Mouse (Mus musculus): ENCODE data around the gene Olfml1. TPM values are rescaled to one million over a fixed set of nuclear protein-coding genes. Genes with fewer than 3 reads are reported as not detected.

Olfml1 gene
- total and polyA plus RNA-seq, 2 experiments from 2014 or later = 3.8 to 4.1 TPM

DNA sequence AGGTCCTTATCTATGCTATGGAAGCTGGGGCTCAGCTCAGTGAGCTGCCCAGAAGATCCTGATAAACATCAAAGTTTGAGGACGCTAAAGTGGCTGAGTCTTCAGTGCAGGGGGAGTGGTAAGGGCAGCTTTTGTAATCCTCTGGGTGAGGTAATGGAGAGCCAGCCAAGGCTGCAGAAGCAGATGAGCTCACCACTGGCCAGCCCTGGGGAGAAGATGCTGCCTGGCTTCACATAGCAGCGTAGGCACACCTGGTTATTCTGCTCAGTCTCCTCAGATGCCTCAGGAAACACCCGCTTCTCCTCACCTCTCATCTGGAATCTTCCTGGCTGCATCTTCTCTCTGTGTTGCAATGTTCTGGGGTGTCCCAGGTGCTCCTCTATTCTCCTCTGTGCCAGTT is 57.2 kb downstream of the Olfml1 start:
- H3K27ac ChIP-seq (ENCODE audit: low read depth, low read length) = no peak overlapping the region
- H3K9ac ChIP-seq (replicated peaks; ENCODE audit: low read length, poor library complexity, severe bottlenecking) = no peak overlapping the region
- TF ChIP-seq CTCF (IDR thresholded peaks at IDR 0.05) = no peak
- no peak for ATAC-seq (ENCODE audit: low FRiP score)
- H3K4me2 ChIP-seq (ENCODE audit: low read depth, low read length, poor library complexity, severe bottlenecking) = no peak overlapping the region
- no peaks in the 10 kb centered on the region for H3K36me3 ChIP-seq (ENCODE audit: insufficient read depth, low read length)
- H3K4me1 ChIP-seq (ENCODE audit: insufficient read depth, low read length) = no peaks in the 10 kb centered on the region
- H3K9me3 ChIP-seq (ENCODE audit: low read length) = no peaks in the 10 kb centered on the region
- H3K4me3 ChIP-seq (ENCODE audit: low read depth, low read length) = no peak overlapping the region
- H3K27me3 ChIP-seq (ENCODE audit: insufficient read depth, low read length) = no peaks in the 10 kb centered on the region
- 66% methylated on average over 3 of the region's 3 CpGs for whole genome bisulfite sequencing
- DNase-seq (ENCODE audit: low spot score) = no peak

DNA sequence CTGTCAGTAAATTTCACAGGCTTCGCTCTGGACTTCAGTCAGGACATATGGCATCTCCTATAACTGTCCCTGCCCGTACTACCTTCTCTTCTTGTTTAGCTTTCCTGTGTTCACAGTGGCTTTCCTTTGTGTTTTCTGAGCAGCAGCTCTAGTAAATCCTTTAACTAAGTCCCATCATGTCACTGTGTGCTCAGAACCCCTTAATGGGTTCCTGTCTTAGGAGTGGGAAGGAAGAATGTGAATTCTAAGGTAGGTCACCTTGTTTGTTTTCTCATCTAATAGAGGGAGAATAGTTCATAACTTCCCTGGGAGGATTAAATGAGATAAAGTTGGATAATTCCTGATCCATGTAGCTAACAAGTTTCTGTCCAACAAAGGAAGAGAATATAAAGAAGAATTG is 57.8 kb downstream of the Olfml1 start, which contains the start of gene 5330417H12Rik:
5330417H12Rik (minus strand) TSS at position 101 of the 400 bp plus-strand sequence.
- no peaks in the 10 kb centered on the region for H3K27me3 ChIP-seq (ENCODE audit: insufficient read depth, low read length)
- H3K36me3 ChIP-seq (ENCODE audit: insufficient read depth, low read length) = no peaks in the 10 kb centered on the region
- no peak within 1 kb of the TSS for H3K27ac ChIP-seq (ENCODE audit: low read depth, low read length)
- DNase-seq (ENCODE audit: low spot score) (no peak), ATAC-seq (ENCODE audit: low FRiP score) (no peak)
- H3K9me3 ChIP-seq (ENCODE audit: low read length) = no peaks in the 10 kb centered on the region
- H3K4me2 ChIP-seq (ENCODE audit: low read depth, low read length, poor library complexity, severe bottlenecking) = no peak within 1 kb of the TSS
- TF ChIP-seq CTCF (IDR thresholded peaks at IDR 0.05) = no peak
- no peak within 1 kb of the TSS for H3K9ac ChIP-seq (replicated peaks; ENCODE audit: low read length, poor library complexity, severe bottlenecking)
- no peak within 1 kb of the TSS for H3K4me3 ChIP-seq (ENCODE audit: low read depth, low read length)
- no peaks in the 10 kb centered on the region for H3K4me1 ChIP-seq (ENCODE audit: insufficient read depth, low read length)
- 77% methylated on average over 2 of the region's 2 CpGs for WGBS

DNA sequence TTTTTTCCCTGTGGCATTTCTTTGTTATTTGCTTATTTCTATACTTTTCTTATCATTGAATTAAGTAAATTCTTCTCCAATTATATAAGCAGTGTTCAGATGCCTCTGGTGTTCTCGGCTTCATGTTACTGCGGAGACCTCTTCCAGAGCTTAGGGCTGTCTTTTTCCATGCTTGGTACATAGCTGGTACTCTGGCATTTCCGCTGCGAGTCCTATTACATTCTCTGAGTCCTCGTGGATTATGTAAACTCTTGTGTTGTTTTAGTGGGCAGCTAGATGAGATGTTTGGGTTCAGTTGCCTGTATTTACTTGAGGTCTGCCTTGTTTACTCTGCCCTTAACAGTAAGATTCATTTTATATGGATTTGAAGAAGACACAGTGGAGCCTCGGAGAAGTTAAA is 58.5 kb downstream of the Olfml1 start:
- H3K36me3 ChIP-seq (ENCODE audit: insufficient read depth, low read length) = no peaks in the 10 kb centered on the region
- TF ChIP-seq CTCF (IDR thresholded peaks at IDR 0.05) = no peak
- no peak overlapping the region for H3K27ac ChIP-seq (ENCODE audit: low read depth, low read length)
- no peaks in the 10 kb centered on the region for H3K4me1 ChIP-seq (ENCODE audit: insufficient read depth, low read length)
- no peaks in the 10 kb centered on the region for H3K9me3 ChIP-seq (ENCODE audit: low read length)
- no peak for ATAC-seq (ENCODE audit: low FRiP score)
- H3K4me3 ChIP-seq (ENCODE audit: low read depth, low read length) = no peak overlapping the region
- WGBS = 75% methylated on average over 6 of the region's 6 CpGs
- H3K27me3 ChIP-seq (ENCODE audit: insufficient read depth, low read length) = no peaks in the 10 kb centered on the region
- no peak overlapping the region for H3K9ac ChIP-seq (replicated peaks; ENCODE audit: low read length, poor library complexity, severe bottlenecking)
- no peak for DNase-seq (ENCODE audit: low spot score)
- no peak overlapping the region for H3K4me2 ChIP-seq (ENCODE audit: low read depth, low read length, poor library complexity, severe bottlenecking)

DNA sequence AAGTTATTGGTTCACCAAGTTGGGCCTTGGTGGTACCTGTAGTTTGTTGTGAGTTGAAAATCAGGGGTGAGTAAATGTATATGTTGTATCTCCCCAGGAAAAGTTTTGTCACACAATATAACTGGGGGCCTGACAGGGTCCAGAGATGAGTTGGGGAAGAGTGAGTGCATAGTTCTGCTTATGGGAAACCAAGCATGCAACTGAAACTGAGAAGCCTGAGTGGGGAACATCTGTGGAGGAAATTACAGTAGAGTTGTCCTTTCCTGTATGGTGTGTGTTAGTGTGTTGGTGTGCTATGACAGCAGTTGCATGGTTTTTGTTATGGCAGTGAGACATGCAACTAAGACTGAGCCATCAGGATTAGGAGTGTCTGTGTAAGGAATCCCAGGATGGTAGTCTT is 61.1 kb downstream of the Olfml1 start:
- H3K9ac ChIP-seq (replicated peaks; ENCODE audit: low read length, poor library complexity, severe bottlenecking) = no peak overlapping the region
- H3K36me3 ChIP-seq (ENCODE audit: insufficient read depth, low read length) = no peaks in the 10 kb centered on the region
- no peak overlapping the region for H3K27ac ChIP-seq (ENCODE audit: low read depth, low read length)
- H3K9me3 ChIP-seq (ENCODE audit: low read length) = no peaks in the 10 kb centered on the region
- no peak for ATAC-seq (ENCODE audit: low FRiP score)
- DNase-seq (ENCODE audit: low spot score) = no peak
- H3K27me3 ChIP-seq (ENCODE audit: insufficient read depth, low read length) = no peaks in the 10 kb centered on the region
- no peaks in the 10 kb centered on the region for H3K4me1 ChIP-seq (ENCODE audit: insufficient read depth, low read length)
- no peak overlapping the region for H3K4me3 ChIP-seq (ENCODE audit: low read depth, low read length)
- no peak for TF ChIP-seq CTCF (IDR thresholded peaks at IDR 0.05)
- no peak overlapping the region for H3K4me2 ChIP-seq (ENCODE audit: low read depth, low read length, poor library complexity, severe bottlenecking)

DNA sequence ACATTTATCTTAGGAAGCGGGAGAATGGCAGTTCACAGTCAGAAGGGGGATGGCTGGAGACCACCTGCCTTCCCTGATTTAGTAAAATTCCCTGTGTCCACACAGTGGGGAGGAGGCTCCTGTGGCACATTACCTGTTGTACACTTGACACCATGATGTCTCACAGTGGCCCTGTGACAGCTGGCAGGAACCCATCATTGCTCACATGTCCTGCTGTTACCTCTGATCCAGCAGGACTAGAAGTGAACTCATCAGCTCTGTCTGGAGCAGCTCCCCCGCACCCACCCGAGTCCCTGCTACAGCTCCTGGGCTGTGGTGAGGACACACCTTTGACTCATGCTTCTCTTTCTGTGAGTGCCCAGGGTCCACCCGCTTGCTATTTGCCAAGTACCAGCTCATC is 66.0 kb downstream of the Olfml1 start:
- no peak for DNase-seq (ENCODE audit: low spot score)
- Histone ChIP-seq H3K4me1 (ENCODE audit: insufficient read depth, low read length) (0 out of 2 replicates have a peak, but pooled peaks cover 3% of the 10 kb centered on the region), H3K27ac (ENCODE audit: low read depth, low read length) (no peak overlapping the region), H3K9me3 (ENCODE audit: low read length) (no peaks in the 10 kb centered on the region), H3K27me3 (ENCODE audit: insufficient read depth, low read length) (no peaks in the 10 kb centered on the region), H3K36me3 (ENCODE audit: insufficient read depth, low read length) (no peaks in the 10 kb centered on the region), H3K9ac (replicated peaks; ENCODE audit: low read length, poor library complexity, severe bottlenecking) (no peak overlapping the region), H3K4me3 (ENCODE audit: low read depth, low read length) (no peak overlapping the region), H3K4me2 (ENCODE audit: low read depth, low read length, poor library complexity, severe bottlenecking) (no peak overlapping the region)
- 91% methylated on average over 4 of the region's 4 CpGs for WGBS
- no peak for ATAC-seq (ENCODE audit: low FRiP score)
- TF ChIP-seq CTCF (IDR thresholded peaks at IDR 0.05) = no peak

DNA sequence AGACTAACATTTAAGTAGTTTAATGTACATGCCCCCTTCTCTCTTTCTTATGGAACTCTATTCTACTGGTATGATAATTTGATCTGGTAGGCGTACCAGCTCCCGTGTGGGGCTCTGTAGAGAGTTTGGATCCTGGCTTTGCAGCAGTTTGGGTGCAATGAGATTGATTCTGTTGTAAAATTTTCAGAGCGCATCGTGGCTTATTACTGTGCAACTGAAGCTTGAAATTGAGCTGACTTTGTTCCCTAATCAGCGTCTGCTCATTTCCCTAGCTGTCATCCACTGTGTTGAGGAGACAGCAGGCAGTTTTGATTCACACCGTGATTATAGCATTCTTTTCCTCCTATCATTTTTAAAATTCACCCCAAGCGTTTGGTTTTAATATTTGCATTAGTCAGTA is 70.2 kb downstream of the Olfml1 start:
- Histone ChIP-seq H3K27me3 (ENCODE audit: insufficient read depth, low read length) (no peaks in the 10 kb centered on the region), H3K36me3 (ENCODE audit: insufficient read depth, low read length) (no peaks in the 10 kb centered on the region), H3K4me2 (ENCODE audit: low read depth, low read length, poor library complexity, severe bottlenecking) (no peak overlapping the region), H3K4me3 (ENCODE audit: low read depth, low read length) (no peak overlapping the region), H3K9ac (replicated peaks; ENCODE audit: low read length, poor library complexity, severe bottlenecking) (no peak overlapping the region), H3K9me3 (ENCODE audit: low read length) (no peaks in the 10 kb centered on the region), H3K27ac (ENCODE audit: low read depth, low read length) (no peak overlapping the region), H3K4me1 (ENCODE audit: insufficient read depth, low read length) (0 out of 2 replicates have a peak, but pooled peaks cover 3% of the 10 kb centered on the region)
- no peak for TF ChIP-seq CTCF (IDR thresholded peaks at IDR 0.05)
- ATAC-seq (ENCODE audit: low FRiP score) (peak; percentile 20; the same call in 1 of the 2 replicates), DNase-seq (ENCODE audit: low spot score) (peak; percentile 33)
- 65% methylated on average over 7 of the region's 7 CpGs for WGBS
